ENCODE assay signal across 15 mouse cellular contexts in the genomic region with DNA sequence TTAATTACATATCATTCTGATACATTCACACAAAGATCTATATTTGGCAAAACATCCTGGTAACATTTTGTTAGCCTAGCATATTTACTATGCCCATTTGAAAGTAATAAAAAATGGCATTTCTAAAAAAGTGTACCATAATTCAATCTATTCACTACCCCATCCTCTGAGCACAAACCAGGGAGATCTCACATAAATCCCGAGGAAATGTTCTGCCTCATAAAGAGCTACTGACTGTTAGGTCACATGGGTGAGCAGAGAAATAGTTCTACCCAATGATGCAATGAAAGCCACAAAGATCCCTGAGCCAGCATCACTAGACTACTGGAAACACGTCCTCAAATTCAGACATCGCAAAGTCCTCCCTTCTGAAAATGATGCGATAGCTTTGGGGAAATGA.
"Had no signal": no experiment of that assay in that cellular context is flagged by ENCODE, and none has a peak within 500 bp of the region (broad histone marks: within the 10 kb centered on the region; RNA-seq: fewer than 3 reads in every experiment).

No protein-coding gene starts in this region.

- H3K4me3 ChIP-seq: neural tube, embryonic 13.5 days; stomach, embryonic 15.5 days had no signal

- H3K27ac ChIP-seq: neural tube, embryonic 13.5 days; stomach, embryonic 15.5 days; stomach, postnatal 0 days had no signal

- H3K36me3 ChIP-seq: neural tube, embryonic 13.5 days; stomach, embryonic 15.5 days had no signal

- H3K9me3 ChIP-seq: neural tube, embryonic 13.5 days; stomach, embryonic 15.5 days had no signal

- H3K4me1 ChIP-seq: stomach, embryonic 15.5 days had no signal

- DNase-seq: retina, postnatal 1 day; right cerebral cortex, adult 18-20 months; right cerebral cortex, postnatal 14 days; right cerebral cortex, postnatal 25 days; right cerebral cortex, postnatal 4 days; spleen, adult 18-20 months; thymus, adult 18-20 months; thymus, adult 2 months; thymus, postnatal 14 days; thymus, postnatal 25 days; thymus, postnatal 36 days; thymus, postnatal 4 days had no signal

- H3K9ac ChIP-seq: neural tube, embryonic 13.5 days; stomach, embryonic 15.5 days had no signal

- H3K4me2 ChIP-seq: neural tube, embryonic 13.5 days; stomach, embryonic 15.5 days had no signal

- H3K27me3 ChIP-seq: neural tube, embryonic 13.5 days; stomach, embryonic 15.5 days had no signal
